Comparison of ENCODE assay signal across 16 mouse cellular contexts in the genomic region with DNA sequence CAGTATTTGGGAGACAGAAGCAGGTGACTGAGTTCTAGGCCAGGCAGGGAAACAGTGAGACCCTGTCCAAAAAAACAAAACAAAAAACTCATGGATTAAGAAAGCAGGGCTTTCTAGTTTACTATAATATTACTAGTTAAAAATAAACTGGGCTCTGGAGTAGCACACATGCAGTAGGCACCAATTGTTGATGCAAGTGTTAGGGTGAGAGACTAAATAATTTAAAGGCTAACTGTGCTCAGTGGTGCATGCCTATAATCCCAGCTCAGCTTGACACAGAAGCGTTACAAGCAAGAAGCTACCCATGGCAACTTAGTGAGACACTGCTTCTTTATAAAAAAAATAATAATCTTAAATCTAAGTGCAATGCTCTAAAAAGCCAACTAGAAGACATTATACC.
"Had no signal": no experiment of that assay in that cellular context is flagged by ENCODE, and none has a peak within 500 bp of the region (broad histone marks: within the 10 kb centered on the region; RNA-seq: fewer than 3 reads in every experiment).

No protein-coding gene starts in this region.

- H3K4me3 ChIP-seq: liver, embryonic 15.5 days; lung, embryonic 15.5 days; megakaryocyte, embryonic 14.5 days; midbrain, embryonic 12.5 days; neural tube, embryonic 12.5 days; stomach, embryonic 15.5 days had no signal

- H3K27ac ChIP-seq: liver, embryonic 15.5 days; lung, embryonic 15.5 days; macrophage; midbrain, embryonic 12.5 days; neural tube, embryonic 12.5 days; stomach, embryonic 15.5 days; stomach, postnatal 0 days had no signal

- H3K4me1 ChIP-seq: lung, embryonic 15.5 days; midbrain, embryonic 12.5 days; neural tube, embryonic 12.5 days; stomach, embryonic 15.5 days had no signal

- H3K4me2 ChIP-seq: liver, embryonic 15.5 days; lung, embryonic 15.5 days; midbrain, embryonic 12.5 days; neural tube, embryonic 12.5 days; stomach, embryonic 15.5 days had no signal

- H3K9me3 ChIP-seq: liver, embryonic 15.5 days; lung, embryonic 15.5 days; megakaryocyte, embryonic 14.5 days; midbrain, embryonic 12.5 days; neural tube, embryonic 12.5 days; stomach, embryonic 15.5 days had no signal

- H3K36me3 ChIP-seq: stomach, embryonic 15.5 days had no signal

- DNase-seq: liver, postnatal 0 days; lung, adult 2 months; lung, postnatal 14 days; midbrain, embryonic 14.5 days; right cerebral cortex, postnatal 14 days; thymus, adult 2 months; thymus, postnatal 25 days; thymus, postnatal 4 days had no signal

- H3K9ac ChIP-seq: liver, embryonic 15.5 days; liver, postnatal 0 days; lung, embryonic 15.5 days; midbrain, embryonic 12.5 days; neural tube, embryonic 12.5 days; stomach, embryonic 15.5 days had no signal

- H3K27me3 ChIP-seq: liver, embryonic 15.5 days; lung, embryonic 15.5 days; midbrain, embryonic 12.5 days; neural tube, embryonic 12.5 days; stomach, embryonic 15.5 days had no signal

- ATAC-seq: liver, postnatal 0 days had no signal
